Mouse (Mus musculus) liver, adult (tissue): ENCODE measurements at regions not wholly inside any gene's neighbourhood (a gene's known extent, or its start where the extent isn't known, plus 50 kb on each side); places are given as distances from the start of the nearest gene placed in this dataset.

ENCODE experiments used
- GATA4 ChIP-seq: IDR thresholded peaks from 2 replicates; pipeline ENCODE4 v1.6.1; 2014; ENCODE audit warnings: mild to moderate bottlenecking, low read length; ENCODE audit not compliant: insufficient replicate concordance

GRCm38 (mm10) chr10:111757689-111758088, 214.8 kb upstream of the Krr1 start:
- no peak for TF ChIP-seq GATA4

GRCm38 (mm10) chr10:111759505-111759904, 213.0 kb upstream of the Krr1 start:
- TF ChIP-seq GATA4, result no peak

DNA sequence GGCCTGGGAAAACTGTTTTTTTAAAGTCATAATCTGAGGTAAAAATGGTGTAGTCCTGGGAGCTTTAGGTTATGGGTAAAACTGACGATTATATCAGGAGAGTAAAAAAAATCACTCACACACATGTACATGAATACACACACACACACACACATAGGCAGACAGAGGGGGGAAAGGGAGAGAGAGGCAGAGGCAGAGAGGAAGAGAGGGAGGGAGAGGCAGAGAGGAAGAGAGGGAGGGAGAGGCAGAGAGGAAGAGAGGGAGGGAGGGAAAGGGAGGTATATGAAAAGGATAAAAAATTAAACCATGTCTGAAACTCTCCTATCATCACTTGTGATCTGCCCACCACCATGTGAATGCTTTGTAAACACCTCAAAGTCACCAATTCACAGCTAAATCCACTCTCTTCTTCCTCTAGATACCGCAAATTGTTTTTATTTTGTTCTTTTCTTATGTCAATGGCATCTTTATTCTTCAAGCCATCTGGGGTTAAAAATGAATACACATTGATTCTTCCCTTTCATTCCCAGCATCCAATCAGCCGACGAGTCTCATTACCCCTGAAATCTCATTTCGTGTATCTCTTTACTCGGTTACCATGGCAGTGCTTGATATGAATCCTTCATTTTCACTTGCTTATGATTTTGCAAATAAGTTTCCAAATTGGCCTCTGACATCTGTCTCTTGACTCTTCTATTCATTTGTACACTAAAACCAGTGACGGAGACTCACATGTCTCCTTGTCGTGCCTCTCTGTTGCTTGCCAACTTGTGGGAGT, 209.5 kb upstream of the Krr1 start:
- no peak for TF ChIP-seq GATA4

- no peak for TF ChIP-seq GATA4
These were observed 205.3 kb upstream of the Krr1 start for GRCm38 (mm10) chr10:111767011-111767720.

DNA sequence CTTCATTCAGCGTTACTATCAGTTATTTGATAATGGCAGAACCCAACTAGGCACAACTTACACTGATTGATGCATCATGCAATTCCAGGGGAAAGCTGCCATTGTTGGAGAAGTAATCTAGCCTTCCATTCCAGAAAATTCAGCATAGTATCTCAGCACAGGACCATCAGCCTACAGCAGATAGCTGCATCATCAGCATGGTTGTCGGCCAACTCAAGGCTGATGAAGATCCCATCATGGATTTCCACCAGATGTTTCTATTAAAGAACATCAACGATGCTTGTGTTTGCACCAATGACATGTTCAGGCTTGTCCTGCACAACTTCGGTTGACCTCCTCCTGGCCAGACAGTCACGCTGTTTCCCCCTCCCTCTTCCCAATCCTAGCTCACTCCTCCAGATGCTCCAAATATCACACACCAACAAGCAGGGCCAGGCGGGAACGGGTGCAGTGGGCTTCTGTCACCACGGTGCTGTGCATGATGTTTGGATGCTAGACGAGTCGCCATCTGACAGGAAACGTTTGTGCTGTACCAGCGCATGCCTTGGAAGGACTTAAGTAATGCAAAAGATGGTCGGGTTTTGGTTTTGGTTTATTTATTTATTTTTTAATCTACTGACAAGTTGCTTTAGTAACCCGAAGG, 204.5 kb upstream of the Krr1 start:
- TF ChIP-seq GATA4, result no peak

GRCm38 (mm10) chr10:111769486-111770002, 202.9 kb upstream of the Krr1 start:
- TF ChIP-seq GATA4, result no peak

GRCm38 (mm10) chr10:111770027-111770426, 202.4 kb upstream of the Krr1 start:
- TF ChIP-seq GATA4, result no peak

DNA sequence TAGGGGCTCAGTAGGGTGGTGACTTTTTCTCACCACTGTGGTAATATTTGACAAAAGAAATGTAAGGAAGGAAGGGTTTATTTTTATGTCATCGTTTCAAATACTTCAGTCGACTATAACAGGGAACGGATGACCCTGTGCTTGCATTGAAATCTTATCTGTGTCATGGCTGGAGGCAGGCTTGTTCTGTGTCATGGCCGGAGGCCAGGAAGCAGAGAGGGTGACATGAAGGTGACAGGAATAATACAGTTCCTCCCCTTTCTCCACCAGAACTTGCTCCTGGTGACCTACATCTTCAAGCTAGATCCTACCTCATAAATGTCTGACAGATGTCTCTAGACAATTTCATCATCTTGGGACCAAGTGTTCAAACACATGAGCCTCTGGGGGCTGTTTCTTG, 201.5 kb upstream of the Krr1 start:
- TF ChIP-seq GATA4, result no peak

DNA sequence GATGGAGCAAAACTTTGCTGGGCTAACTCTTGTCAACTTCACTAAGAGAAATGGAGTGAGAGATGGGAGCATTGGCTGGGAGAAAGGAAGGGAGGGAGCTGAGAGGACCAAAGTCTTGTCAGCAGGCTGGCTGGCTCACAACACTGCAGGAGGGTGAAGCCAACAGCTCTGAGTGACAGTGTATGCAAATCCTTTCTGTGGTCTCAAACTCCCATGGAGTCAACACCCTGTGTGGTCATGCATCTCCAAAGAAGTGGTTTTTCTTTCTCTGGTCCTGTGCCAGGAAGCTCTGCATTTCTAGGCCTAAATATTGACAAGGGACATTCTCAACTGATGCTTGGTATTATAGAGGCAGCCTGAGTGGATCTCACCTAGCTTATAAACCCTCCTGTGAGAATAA, 194.9 kb upstream of the Krr1 start:
- TF ChIP-seq GATA4, result no peak

DNA sequence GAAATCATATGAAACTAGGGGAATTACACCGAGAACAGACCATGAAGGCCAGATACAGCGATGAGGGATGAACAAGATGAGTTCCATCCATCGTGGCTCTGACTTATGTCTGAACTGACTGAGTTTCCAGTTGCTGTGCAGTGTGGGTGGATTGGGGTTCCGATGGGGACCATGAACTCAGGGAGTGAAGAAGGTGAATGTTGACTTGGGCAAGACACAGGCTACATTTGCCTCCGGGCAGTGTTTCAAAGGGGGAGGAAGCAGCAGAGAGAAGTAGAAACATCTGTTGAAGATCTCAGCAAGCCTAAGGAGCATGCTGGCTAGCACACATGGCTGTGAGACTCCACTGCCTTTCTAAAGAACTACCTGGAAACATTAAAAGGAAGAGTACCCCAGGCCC, 194.4 kb upstream of the Krr1 start:
- no peak for TF ChIP-seq GATA4

- TF ChIP-seq GATA4, result no peak
These were observed 192.5 kb upstream of the Krr1 start for GRCm38 (mm10) chr10:111779956-111780355.

- TF ChIP-seq GATA4, result no peak
These were observed 190.2 kb upstream of the Krr1 start for GRCm38 (mm10) chr10:111782195-111782810.

DNA sequence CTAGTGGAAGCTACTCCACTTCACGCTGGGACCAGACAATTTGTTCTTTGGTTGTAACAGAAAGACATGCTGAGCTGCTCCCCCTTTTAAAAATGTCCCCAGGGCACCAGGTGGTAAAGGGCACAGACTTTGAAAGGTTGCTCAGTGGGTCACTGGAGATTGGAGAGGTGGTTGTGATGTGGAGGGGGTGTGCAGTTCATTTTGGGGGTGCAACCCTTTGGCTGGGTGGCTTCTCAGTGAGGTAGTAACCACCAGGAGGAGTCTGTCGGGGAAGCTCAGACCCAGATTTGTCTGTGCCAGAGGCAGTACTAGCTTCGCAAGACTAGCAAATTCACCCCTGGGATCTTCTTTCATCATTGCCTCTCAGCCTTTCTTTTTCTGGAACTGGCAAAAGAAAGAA, 189.0 kb upstream of the Krr1 start:
- no peak for TF ChIP-seq GATA4

GRCm38 (mm10) chr10:111784065-111784853, 188.2 kb upstream of the Krr1 start:
- no peak for TF ChIP-seq GATA4

DNA sequence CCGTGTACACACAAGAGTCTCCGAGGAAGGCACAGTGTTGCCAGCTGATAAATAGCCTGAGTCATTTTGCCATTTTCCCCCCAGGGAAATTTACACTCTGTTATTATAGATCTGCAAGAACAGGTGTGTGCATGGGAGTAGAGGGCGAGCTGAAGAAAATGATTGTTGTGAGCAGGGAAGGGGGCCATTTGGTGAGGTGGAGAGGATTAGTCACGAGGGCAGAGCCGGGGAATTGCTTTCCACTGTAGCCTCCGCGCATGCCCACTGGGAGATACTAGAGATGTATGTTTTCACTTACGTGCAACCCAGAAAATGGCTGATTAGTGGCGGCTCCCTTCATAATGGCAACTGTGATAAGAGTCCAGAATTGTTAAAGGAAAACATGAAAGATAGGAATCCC, 185.3 kb upstream of the Krr1 start:
- no peak for TF ChIP-seq GATA4
